Mouse (Mus musculus) NIH3T3 (cell line): ENCODE results near the gene P2rx4.

Experiments
- DNase-seq: peaks from one replicate; pipeline ENCODE4 v3.0.0-alpha.2; 2012; ENCODE audit warnings: low read depth

P2rx4 gene

DNA sequence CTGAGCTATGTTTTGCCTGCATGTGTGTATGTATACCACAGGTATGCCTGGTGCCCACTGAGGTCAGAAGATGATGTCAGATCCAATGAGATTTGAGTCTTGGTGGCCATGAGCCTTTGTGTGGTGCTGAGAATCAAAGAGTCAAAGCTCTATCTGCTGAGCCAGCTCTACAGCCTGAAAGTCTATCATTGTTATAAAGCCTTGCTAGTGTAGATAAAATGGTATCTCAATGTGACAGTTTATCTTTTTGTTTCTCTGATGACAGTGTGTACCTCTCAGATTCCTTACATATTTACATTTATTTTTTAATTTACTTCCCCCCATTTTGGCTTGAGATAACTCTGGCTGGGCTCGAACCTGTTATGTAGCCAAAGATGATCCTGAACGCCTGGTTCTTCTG lies 3.8 kb upstream of the P2rx4 start:
- DNase-seq, result no peak

DNA sequence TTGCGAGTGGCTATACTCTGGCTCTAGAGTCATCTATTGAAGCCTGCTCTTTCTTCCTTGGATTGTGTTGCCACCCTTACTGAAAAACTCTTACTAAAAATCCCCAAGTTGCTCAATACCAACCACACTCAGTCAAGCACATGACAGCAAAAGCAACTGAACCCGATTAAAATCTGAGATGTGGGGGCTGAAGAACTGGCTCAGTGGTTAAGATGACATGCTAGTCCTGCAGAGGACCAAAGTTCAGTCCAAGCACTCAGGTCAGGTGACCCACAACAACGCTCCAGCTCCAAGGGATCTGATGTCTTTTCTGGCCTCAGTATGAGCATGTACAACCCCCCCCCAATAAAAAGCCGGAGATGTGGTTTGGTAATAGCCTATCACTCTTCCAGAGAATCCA lies 2.8 kb upstream of the P2rx4 start:
- peak; percentile 69 for DNase-seq

DNA sequence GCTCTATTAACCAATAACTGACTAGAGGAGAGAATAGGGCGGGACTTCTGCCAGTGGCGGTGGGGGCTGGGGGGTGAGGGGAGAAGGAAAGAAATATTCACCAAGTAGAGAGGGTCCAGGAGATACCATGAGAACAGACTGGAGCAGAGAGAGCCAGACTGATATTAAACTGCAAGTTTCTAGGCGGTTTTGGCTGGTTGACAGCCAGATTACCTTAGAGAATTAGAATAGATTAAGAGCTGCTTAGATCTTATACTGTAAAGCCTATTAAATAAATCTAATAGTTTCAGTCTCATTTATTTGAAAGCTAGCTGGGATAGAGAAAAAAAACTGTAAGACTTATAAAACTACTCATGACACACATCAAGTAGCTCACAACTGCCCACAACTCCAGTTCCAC lies 2.2 kb upstream of the P2rx4 start:
- no peak for DNase-seq

DNA sequence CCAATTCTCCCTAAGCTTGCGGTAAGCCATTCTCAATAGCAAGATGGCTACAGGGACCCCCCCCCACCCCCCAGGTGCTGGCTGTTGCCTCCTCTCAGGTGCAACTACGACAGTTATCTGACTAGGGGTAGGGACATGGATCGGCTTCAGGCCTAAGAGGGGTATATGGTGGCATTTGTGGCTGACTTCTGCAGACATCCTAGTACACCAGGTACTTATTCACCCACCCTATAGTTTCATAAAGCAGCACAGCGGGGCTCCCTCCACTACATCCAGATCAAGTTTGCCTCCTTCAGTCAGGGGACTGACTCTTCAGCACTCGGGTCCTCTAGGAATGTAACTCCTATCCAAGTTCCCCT lies 448 bp upstream of the P2rx4 start:
- no peak for DNase-seq

DNA sequence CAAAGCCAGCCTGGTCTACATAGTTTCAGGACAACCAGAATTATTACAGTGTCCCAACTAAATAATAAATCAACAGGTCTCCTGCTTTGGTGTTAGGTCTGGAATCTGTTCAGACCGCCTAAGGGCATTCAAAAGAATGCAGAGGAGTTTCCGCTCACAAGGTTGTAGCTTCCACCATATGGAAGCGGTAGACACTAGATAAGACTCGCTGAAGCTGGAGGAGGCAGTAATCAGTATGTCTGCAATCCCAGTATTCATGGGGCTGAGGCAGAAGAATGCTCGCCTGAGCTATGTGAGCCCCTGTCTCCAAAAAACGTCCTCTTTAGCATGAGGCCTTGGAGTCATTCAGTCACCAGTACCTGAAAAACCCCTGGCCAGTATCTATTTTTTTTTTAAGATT lies 1.5 kb downstream of the P2rx4 start:
- no peak for DNase-seq

DNA sequence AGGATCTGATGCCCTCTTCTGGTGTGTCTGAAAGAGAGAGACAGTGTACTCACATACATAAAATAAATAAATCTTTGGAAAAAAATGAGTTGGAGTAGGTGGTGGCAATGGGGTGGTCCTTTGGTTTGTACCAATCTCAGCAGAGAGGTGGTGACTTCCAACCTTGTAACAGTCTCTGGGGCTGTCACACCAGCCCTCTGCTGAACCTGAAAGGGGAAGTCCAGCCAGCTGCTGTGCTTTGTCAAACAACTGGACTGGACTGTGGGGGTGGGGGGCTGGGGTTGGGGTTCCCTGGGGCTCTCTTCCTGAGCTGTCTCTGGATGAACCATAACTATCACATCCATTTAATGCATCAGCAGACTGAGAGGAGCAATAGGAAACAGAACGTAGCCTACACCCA lies 8.4 kb downstream of the P2rx4 start:
- DNase-seq, result no peak

DNA sequence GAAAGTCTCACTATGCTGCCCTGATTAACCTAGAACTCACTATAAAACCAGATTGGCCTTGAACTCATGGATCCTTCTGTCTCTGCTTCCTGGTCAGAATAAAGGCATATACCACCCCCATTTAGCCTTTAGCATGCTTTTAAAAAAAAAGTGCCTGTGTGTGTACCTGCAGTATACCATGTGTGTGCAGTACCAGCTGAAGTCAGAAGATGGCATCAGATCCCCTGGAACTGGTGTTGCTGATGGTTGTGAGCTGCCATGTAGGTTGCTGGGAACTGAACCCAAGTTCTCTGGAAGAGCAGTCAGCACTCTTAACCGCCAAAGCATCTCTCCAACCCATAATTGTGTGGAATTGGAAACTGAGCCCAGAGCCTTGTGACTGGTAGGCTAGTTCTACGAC lies 9.4 kb downstream of the P2rx4 start:
- no peak for DNase-seq

GRCm38 (mm10) chr5:122718400-122718799 lies 11.1 kb downstream of the P2rx4 start:
- no peak for DNase-seq

DNA sequence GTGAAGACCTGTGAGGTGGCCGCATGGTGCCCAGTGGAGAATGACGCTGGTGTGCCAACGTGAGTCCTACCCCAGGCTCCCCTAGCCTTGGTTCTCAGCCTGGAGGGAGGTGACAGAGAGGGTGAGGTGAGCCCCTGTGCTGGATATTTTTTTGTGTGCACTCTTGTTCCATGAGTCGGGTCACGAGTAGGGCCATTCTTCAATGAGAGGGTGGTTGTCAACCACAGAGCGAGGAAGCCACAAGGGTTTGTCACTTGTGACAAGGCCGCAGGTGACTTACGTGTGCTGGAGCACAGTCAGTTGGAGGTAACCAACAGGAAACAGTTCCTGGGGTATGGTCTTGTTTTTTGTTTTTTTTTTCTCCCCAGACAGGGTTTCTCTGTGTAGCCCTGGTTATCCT lies 11.8 kb downstream of the P2rx4 start:
- DNase-seq, result no peak

DNA sequence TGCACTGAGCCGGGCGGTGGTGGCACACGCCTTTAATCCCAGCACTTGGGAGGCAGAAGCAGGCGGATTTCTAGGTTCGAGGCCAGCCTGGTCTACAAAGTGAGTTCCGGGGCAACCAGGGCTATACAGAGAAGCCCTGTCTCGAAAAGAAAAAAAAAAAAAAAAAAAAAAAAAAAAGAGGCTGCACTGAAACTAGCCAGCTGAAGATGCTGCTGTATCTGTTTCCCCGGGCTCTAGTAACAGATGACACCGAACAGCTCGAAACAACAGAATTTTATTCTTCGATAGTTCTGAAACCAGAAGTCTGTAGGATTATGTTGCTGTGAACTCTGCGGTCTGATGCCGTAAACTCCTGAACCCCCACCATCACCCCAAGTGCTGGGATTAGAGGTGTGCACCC lies 18.1 kb downstream of the P2rx4 start:
- no peak for DNase-seq

- DNase-seq, result peak; percentile 91
Observed at GRCm38 (mm10) chr5:122726068-122726467, 18.7 kb downstream of the P2rx4 start.

- no peak for DNase-seq
Observed at GRCm38 (mm10) chr5:122726595-122726994, 19.3 kb downstream of the P2rx4 start.

GRCm38 (mm10) chr5:122727096-122727495 lies 19.8 kb downstream of the P2rx4 start:
- no peak for DNase-seq

DNA sequence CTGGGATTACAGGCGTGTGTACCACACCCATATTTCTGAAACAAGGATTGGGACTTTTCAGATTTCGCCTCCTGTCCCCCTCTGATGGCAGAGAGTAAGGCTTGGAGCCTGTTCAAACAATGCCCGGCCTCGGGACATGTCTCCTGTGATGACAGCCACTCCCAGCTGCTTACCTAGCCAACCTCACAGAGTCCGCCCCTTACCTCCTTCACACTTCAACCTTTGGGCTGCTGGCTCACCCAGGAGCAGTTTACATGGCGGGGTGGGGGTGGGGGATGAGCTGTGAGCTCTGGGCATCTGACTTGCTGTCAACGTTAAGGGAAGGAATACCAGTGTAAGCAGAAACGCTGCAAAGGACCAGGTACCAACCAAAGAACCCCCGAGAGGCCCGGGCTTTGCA lies 23.4 kb downstream of the P2rx4 start:
- no peak for DNase-seq

GRCm38 (mm10) chr5:122731321-122731720 lies 24.0 kb downstream of the P2rx4 start:
- DNase-seq, result peak; percentile 75

DNA sequence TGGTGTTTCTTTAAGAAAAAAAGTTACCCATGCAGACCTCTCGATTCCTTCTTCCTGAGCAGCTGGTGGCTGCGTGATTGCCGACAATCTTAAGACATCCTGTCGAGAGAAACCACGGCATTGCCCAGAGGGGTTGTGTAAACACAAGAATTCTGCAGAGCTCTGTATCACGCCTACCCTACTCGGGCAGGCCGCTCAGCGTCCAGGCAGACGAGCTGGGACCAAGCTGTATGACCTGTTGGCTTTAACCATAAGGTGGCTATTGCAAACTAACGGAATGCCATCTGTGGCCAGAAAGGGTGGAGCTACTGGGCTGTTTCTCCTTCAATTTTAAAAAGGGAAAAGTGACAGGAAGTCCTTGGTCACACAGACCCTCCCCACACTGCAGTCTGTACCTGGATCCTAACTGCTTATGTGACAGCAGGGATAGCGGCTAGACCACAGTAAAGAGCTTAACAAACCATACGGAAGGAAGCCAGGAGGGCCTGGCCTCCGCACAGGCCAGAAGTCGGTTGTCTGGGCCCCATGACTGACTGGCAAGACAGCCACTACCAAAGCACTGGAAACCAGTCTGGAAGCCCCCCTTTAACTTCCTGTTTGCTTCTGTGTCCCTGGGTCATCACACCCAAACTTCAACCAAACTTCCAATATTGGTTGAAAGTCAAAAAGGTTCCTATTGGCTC lies 24.8 kb downstream of the P2rx4 start:
- peak; percentile 65 for DNase-seq

- no peak for DNase-seq
Observed at GRCm38 (mm10) chr5:122733881-122734280, 26.5 kb downstream of the P2rx4 start.

DNA sequence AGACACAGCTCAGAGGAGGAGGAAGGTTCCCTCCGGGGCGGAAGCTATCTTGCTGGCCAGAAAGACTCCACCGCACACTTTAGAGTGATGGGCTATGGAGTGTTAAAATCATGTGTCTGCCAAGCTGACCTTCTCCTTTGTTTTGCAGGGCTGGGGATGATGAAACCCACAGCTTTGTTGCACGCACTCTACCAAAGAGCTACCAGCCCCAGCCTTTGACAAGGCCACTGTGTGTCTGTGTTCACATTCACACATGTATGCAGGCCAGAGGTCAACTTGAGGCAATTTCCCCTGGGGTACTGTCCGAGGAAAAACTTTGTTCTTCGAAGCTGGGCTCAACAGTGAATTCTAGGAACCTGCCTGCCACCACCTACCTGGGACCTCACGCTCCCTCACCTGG lies 28.5 kb downstream of the P2rx4 start:
- no peak for DNase-seq

- DNase-seq, result no peak
Observed at GRCm38 (mm10) chr5:122736761-122737160, 29.4 kb downstream of the P2rx4 start.

DNA sequence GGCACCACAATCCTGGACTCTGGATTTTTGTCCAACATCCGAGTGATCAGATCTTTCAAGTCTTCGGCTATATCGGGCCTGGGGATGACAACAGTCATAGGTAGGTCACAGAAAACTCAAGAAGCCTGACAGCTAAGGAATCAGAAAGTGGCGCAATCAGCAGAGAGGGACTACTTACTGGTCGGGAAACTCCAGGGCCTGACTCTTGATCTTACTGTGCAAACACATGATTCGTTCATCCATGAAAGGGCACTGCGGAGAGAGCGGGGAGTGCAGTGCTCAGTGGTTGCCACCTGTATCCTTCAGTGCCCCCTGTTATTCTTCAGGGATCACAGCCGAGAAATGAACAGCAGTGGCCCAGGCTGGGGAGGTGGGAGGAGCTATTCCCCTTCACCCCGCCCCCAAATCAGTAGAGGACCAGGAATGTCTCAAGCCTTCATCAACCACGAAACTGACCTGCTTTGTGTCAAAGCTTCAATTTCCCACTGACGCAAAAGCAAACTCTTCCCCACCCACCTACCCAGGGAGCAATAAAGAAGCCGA lies 36.6 kb downstream of the P2rx4 start:
- no peak for DNase-seq

- no peak for DNase-seq
Observed at GRCm38 (mm10) chr5:122747950-122748349, 40.6 kb downstream of the P2rx4 start.

DNA sequence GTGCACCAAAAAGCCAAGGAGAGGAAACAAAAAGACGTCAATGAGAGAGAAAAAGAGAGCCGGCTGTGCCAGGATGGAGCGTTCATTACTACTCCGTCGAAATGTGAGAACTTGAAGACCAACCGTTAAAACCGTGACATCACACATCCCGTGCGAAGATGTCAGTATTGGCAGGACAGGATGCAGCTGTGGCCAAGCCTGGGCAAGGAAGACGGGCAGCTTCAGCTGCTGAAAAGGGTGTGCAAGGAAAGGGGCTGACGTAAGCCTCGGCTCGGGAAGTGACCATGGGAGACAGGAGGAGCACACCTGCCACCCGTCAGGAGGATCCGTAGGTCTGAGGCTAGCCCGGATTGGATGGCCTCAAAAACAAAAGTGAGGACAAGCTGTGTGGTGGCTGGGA lies 47.1 kb downstream of the P2rx4 start:
- no peak for DNase-seq

DNA sequence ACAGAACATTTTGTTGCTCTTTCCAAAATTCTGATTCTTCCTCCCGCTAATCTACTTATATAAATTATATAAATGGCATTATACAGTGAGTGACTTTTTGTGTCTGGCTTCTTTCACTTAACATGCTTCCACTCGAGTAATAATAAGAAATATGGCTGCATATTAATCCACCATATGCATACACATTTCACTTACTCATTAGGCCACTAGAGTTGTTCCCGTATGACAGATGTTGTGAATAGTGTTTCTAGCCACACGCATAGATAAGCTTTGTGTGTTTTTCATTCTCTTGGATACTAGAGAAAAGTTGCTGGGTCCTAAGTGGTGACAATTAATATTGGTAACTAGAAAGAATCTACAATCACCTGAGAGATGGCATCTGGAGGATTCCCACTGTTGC lies 48.3 kb downstream of the P2rx4 start:
- no peak for DNase-seq

DNA sequence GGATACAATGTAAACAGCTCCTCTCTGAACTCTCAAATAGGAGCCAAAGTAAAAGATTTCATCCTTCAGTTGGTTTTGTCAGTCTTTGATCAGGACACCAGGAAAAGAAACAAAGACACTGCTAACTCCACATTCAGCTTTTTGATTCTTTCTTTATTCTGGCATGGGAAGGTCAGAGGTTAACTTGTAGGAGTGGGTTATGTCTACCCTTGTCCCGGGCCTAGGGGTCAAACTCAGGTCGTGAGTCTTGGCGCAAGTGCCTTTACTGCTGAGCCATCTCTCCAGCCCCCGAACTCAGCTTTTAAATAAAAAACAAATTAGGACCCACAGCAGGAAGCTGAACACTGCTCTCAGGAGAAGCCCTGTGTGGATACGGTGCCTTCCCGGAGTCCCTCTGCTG lies 48.8 kb downstream of the P2rx4 start:
- no peak for DNase-seq
